Mouse (Mus musculus): Measurements from ENCODE around the gene Pola1. TPM values are rescaled to one million over a fixed set of nuclear protein-coding genes. Genes with fewer than 3 reads are reported as not detected.
"Not testable (repeated sequence)": the region's sequence is repeated elsewhere in the genome, so short reads cannot be mapped to it uniquely, and the experiment has no call there.

Pola1 gene
- total RNA-seq, 1 experiment from 2014 or later: 14.3 TPM

DNA sequence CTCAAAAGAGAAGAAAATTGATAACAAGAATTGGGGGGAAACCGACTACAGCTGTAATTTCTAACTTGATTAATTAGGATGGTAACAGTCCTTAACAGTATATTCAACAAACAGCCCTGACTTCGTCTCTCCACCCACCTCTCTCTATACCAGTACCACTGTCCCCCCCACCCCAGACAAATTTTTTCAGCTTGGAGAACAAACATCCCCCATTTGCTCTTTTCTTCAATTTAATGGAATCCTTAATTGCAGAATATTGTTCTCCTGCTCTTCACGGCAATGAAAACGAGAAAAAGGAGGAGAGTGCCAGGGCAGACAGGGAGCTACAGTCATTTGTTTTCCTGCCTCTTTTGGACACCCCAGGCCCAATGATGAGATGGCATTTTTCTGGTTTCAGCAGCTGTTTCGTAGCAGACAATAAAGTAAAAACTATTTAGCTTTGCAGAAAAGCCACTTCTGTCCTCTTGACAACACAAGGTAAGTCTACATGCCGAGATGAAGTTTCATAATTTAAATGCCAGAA, 202.2 kb downstream of the Pola1 start:
- no peak for DNase-seq

DNA sequence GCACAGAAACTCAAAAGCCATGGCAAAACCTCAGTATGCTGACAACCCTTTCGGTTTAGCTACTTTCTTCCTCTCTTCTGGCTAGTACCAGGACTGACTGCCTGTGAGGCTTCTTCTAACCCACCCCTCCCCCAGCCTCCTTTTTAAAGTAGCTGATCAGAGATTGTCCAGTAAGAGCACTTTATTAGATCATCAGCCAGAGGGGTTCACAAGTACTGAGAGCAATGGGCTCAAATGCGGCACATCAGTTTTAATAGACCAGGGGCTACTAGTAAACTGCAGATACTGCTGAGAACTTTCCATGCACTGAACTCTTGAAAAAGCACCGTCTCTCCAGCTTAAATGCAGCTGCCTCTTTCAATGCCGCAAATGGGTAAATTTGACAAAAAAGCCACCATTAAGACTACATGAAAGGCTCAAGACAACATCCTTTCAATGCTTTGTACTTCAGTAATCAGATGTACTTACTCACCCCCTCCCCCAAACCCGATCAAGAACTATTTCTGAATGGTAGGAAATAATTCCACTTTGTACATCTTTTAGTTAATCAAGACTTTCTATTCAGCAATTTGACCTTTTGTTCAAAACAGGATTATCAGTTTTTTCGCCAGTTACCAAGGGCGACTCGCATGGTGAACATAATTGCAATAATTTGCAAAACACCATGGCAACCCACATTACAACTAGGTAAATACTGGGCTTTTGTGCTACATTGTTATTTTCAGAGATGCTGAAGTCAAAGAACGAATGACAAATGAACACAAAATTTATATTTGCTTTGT, 202.8 kb downstream of the Pola1 start:
- DNase-seq: no peak

DNA sequence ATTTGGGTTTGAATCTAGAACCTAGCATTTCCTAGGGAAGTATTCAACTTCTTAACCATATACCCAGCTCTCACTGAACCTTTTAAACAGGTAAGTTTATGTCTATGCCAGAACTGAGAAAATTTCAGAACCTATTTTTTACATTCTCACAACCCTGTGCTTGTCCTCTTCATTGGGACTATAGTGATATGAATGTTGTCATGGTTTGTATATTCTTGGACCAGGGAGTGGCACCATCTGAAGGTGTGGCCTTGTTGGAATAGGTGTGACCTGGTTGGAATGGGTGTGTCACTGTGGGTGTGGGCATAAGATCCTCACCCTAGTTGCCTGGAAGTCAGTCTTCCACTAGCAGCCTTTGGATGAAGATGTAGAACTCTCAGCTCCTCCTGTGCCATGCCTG, 231.1 kb downstream of the Pola1 start:
- DNase-seq: not testable (repeated sequence)

DNA sequence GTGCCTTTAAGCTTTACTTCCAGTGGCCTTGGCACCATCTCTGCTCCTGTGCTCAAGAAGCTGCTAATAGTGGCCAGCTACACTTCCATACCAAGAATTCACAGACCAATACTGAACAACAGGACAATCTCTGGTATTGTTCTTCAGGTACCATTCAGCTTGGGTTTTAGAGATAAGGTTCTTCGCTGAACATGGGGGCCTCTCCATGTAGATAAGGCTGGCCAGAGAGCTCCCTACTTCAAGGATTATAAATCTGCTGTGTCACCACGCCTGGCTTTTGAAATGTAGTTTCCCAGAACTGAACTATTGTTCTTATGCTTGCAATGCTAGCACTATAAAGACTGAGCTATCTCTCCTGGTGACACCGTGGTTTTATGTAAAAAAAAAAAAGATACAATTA, 234.9 kb downstream of the Pola1 start:
- no peak for DNase-seq

DNA sequence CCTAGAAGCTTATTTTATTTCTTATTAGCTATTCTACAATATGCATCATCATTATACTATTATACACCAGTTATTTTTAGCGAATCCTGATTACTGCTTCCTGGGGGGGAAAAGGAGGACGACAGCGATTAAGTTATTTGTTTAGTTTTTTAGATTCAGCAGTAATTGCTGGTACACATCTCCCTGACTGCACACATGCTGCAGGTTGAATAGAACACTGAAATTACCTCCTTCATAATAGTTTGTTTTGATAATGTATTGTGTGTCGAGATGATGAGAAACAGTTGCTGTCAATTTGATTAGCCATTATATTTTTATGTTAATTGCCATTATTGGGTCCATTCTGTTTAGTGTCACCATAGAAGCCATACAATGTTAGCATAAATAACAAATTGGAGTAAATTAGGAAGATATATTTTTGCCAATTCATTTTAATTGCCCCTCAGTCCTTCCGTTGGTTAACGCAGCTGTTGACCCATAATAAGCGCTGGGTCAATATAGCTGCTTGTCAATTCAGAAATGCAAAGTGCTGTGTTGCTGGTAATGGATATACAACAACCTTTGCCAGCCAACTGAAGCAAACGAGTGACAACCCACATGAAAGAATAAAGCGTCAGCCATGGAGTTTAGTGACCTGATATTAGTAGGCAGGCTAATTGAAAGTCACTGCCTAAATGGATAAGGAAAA, 254.5 kb downstream of the Pola1 start:
- no peak for DNase-seq

DNA sequence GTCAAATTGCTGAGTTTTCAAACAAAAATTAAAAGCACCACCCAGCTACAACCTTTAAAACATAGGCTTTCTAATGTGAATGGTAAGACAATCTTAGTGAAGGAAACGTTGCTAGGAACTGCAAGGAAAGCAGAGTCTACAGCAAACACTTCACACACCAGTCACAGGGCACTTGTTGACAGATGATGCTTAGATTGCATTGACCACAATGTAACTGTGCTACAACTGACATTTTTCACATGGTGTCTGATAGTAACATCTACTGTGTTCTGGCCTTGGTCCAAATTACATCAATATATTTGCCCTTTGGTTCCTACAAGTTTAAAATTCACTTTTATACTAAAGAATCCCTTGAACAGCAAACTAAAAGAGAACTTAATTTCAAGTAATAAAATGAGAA, 258.5 kb downstream of the Pola1 start:
- no peak for DNase-seq

DNA sequence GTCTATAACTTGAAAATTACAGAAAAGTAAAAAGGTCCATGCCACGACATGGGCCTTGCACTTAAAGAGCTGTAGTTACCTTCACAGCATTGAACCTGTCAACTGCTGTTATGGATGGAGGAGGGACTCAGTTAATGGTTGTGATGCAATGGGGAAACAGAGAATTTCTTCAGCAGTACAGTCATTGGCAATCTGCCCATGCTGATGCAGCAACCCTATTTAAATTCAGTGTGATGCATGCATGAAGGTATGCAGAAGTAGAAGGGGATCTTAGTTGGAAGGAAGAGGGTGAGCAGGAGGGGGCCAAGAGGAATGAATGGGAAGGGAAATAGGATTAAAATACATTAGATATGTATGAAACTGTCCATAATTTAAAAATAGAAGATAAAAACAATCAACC, 262.2 kb downstream of the Pola1 start:
- no peak for DNase-seq

DNA sequence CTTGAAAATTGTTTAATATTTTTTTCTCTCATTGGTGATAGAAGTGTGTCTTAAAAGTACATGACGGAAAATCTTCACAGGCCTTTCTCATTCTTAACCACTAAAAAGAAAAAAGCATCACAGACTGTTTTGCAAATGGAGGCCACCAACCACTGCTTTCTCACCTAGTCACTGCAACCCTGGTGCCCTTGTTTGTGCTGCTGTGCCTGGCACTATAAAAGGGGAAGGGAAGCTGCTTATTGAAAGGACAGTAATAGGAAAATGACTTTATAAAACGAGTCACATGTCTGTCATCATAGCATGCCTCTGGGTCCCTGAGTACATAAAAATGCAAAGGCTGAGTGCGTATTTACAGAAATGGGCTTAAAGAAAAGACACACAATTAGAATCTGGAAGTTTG, 263.7 kb downstream of the Pola1 start:
- DNase-seq: no peak

DNA sequence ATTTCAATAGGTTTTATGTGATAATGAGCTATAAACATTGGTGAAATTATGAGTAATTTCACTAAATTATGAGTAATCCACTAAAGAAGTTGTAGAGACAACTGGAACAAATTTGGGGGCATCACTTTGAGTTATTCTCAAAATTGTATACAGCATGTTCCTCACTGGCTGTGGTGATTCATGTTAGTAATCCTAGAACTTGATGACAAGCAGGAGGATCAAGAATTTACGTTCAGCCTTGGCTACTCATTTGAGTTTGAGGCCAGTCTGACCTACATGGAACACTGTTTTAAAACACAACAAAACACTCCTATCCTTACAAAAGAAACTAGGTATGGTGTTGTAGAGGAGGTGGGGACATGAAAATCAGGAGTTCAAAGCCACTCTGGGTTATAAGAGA, 310.6 kb downstream of the Pola1 start:
- no peak for DNase-seq

DNA sequence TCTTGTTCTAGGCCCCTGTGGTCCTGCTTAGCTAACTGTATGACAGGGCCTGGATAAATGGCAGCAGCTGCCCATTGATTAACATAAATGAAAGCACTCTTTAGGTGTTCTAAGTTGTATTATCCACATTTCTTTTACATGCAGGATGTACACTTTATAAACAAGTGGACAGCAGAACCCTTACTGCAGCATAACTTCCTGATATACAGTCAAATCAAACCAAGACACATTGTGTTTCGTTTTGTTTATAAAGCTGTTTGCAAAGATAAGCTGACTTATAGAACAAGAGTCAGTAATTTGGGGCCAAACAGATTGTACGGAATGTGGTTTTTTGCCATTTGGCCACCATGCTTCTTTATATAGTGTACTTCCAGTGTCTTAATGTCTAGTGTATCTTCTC, 312.0 kb downstream of the Pola1 start:
- no peak for DNase-seq

DNA sequence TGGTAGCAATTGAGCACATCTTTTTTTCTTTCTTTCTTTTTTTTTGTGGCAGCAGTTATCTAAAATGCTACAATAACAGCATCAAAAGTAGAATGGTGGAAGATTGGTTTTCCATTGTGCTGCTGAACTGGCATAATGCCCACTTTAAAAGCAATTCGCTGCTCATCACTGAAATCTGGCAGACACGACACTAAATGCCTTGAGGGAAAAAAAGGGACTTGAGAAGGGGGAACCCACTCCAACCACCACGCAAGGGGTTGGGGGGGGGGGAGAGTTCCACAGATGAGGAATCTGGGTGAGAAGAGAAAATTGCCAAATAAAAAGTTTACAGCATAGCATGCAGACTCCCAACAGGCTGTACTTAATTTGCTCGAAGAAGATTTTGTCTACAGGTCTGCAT, 314.4 kb downstream of the Pola1 start:
- no peak for DNase-seq

DNA sequence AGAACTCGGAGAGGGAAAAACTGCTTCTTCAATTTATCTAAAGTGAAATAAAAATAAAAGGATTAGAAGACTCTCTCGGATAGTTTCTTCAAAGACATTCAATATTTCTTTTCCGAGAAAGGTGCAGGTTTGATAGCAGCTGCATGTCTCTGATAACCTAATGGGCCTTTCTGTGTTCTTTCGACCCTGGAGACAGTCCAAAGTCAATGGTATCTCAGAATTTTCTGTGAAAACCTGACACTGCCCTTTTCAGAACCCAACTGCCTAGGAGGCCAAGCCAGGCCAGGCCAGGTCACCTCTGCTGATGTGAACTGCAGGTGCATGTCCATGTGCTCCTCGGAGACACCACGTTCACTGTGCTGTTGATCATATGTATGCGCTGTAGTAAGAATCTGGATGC, 326.2 kb downstream of the Pola1 start:
- DNase-seq: no peak

DNA sequence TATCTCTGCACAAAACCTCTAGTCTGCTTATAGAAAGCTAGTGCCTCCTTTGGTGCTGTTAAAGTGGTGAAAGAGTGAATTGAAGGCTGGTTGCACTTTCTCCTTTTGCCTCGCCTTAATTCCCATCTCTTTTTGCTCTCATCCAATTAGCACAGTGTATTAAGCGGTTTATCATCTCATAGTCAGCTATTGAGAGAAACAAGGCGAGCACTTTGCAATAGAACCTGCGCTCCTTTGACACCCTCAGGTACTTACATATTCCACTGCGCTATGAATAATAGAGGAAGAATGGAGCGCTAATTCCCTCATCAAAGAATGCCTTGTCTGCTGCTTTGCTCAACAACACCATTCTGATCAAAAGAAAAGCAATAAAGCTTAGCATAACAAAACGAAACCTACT, 330.2 kb downstream of the Pola1 start:
- DNase-seq: no peak

DNA sequence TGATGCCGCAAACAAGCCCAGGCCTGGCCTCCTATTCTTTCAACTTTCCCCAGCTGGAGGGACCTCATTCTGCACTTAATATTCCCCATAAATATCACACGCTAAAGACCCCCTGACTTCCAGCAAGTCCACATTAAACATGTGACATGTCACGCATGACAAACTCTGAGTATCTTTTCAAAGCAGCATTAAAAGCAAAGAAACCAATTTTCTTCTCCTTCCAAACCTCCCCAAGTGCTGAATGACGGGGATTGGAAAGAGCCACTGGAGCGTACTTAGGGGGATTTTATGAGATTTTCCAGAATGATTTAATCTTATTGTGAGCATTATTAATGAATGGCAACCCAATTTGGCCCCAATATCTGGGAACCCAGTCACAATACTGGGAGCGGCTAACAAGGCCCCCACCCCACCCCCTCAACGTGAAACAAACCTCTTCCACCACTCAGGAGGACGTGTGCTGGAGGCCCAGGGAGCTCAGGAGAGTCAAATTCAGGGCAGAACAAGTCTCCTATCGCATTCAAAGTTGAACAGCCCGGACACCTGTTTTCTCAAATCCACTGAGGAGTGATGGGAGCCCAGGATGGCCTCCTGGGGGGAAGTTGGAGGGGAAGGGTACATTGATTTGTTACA, 331.7 kb downstream of the Pola1 start:
- no peak for DNase-seq

DNA sequence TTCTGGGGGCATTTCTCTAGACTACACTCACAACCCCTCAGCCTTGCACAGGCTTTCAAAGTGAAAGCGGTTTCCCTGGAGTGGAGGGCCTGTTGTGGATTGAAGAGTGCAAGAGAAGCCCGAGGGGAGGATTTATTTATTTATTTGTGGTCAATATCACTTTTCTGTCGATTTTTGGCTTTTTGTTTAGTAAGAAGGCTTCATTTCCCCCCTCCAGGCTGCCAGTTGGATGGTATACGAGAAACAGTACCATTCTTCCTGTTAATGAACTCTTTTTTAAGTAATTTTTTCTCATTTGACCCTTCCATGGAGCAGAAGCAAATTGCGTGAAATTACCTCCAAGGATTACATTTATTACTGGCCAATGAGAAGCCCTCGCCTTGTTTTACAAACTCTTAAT, 332.2 kb downstream of the Pola1 start:
- no peak for DNase-seq

DNA sequence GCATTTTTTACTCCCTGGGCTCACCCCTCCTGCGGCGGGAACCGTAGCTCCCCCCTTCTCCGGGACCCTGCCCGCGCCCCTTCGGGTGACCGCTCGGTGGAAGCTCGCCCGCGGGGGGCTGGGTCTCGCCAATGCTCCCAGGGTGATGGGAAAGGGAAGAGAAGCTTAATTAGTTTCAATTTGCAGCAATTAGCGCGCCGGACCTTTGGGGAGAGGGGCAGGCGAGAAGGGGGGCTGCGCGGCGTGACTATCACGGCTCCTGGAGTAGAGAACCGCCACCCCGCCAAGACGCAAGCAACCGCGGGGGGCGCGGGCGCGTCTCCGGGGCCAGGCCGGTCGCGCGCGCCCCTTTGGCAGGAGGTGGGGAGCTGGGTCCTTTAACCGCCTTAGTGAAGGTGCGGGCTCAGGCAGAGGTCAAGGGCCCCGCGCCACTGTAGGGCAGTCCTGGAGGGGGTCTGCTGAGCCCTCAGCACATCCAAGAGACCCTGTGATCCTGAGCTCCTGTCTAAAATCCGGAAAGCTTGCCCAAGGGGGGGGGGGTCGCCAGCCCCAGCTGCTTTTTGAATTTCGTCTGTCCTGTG, 332.8 kb downstream of the Pola1 start:
- no peak for DNase-seq

DNA sequence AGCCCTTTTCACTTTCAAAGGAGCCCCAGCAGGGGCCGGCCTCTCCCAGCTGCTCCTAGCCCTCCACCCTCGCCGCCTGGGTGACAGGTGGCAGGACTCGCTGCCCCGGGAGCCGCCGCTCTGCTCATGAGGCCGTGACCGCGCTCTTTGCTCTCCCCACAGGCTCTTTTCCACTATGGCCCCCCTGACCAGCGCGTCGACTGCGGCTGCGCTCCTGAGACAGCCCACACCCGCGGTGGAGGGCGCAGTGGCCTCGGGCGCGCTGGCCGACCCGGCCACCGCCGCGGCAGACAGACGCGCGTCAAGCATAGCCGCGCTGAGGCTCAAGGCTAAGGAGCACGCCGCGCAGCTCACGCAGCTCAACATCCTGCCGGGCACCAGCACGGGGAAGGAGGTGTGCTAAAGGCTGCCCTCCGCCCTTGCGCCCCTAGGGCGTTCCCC, 334.9 kb downstream of the Pola1 start:
- no peak for DNase-seq

DNA sequence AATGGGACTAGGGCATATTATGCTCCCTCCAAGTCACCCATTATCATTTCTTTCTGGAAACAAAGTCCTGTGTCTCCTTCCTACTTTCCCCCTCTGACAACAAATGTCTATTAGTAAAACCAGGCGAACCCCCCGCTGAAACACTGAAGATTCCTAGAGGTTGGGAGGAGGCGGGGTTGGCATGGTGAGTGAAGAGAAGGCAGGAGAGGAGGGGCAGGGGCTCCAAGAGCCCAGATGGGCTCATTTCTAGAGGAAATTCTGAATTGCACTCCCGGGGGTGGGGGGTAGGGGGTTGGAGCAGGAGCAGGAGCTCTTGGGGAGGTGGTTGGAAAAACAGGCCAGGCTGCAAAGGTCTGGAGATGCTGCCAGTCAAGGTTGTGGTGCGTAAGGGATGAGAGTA, 336.1 kb downstream of the Pola1 start:
- no peak for DNase-seq

DNA sequence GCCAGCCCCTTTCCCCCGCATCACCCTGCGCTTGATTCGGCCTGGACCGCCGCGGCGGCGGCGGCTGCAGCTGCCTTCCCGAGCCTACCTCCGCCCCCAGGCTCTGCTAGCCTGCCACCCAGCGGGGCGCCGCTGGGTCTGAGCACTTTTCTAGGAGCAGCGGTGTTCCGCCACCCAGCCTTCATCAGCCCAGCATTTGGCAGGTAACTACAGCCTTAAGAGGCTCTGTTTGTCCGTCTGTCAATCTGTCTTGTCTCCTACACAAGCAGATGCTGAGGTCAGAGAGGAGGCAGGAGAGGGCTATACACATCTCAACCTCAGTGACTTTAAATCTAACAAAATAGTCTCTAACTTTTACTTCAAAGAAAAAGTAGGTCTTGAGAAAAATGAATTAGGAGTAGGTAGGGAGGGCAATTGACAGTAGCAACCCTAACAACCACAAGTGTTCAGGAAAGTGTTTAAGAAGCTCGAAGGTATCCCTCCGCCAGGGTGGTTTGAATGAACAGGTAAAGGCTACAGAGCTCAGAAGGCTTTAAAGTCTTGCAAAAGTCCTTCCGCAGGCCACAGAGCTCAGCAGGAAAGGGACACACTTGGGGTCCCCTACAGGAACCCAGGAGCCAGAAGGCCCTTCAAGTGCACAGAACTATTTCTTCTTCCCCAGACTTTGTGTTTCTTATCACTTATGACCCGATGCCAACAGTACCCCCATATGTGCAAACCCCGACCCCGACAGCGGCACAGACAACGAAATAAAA, 337.0 kb downstream of the Pola1 start:
- DNase-seq: no peak

DNA sequence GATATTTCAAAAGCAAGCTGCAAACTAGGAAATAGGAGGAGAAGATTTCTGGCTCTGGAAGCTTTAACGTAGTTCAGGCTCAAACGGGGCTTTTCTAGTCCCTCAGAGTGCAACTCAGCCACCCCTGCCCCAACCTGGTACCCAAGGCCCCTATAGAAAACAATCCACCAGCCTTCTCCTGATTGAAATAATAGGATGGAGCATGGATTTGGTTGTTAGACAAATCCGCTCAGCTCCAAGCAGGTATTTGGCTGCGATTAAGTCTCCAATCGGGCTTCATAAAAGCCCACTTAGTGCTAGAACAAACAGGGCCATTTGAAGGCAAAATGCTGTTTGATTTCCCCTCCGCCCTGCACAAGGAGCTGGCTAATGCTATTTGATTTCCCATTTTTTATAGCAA, 339.9 kb downstream of the Pola1 start:
- DNase-seq: no peak

DNA sequence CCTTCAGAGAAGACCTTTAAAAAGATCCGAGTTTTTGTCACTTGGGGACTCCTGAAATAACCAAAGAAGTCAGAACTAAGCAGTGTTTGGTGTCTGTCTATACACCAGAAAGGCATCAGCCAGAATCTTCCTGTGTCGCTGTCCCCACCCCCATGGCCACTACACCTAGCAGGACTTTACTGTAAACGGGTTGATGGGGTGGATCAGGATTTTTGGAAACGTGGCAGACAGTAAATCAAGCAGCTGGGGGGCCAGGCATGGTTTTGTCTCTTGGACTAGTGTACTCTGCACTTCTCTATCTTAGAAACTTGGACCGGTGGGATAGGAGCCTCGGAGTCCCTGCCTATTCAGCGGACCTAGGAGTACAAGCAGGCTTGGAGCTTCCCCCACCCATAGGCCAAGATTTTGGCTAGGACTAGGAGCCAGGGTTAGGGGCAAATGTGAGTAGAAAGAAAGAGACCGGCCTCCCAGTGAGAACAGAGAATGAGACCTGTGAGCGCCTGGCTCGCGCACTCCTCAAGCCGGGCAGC, 342.0 kb downstream of the Pola1 start:
- DNase-seq: no peak

DNA sequence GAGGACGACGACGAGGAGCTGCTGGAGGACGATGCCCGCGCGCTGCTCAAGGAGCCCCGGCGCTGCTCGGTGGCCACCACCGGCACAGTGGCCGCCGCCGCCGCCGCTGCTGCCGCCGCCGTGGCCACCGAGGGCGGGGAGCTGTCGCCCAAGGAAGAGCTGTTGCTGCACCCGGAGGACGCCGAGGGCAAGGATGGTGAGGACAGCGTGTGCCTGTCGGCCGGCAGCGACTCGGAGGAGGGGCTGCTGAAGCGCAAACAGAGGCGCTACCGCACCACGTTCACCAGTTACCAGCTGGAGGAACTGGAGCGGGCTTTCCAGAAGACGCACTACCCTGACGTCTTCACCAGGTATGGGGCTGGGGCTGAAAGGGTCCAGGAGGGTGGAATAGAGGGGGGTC, 342.9 kb downstream of the Pola1 start:
- no peak for DNase-seq

Data from adrenal gland, postnatal 25 days (tissue).